Mouse (Mus musculus): ENCODE data around the gene Tbce.

GRCm38 (mm10) chr13:14059582-14059981 is 20.1 kb upstream of the Tbce start:
- no peak for TF ChIP-seq POLR2AphosphoS5 (IDR thresholded peaks at IDR 0.05; ENCODE audit: insufficient replicate concordance, low read depth, low read length)
- no peak for TF ChIP-seq CTCF (IDR thresholded peaks at IDR 0.05; ENCODE audit: low read depth, low read length)

Data from G1E (cell line).